20 mouse cellular contexts compared by ENCODE assay signal in genomic region chr6:128455835-128456605, GRCm38 (mm10). TPM values are rescaled to one million over a fixed set of nuclear protein-coding genes. Genes with fewer than 3 reads are reported as not detected.
DNase-seq lines count a peak whose midpoint lies in the region; ATAC-seq lines count a peak whose summit lies in the region.
"Had no signal": no experiment of that assay in that cellular context is flagged by ENCODE, and none has a peak within 500 bp of the region (broad histone marks: within the 10 kb centered on the region; RNA-seq: fewer than 3 reads in every experiment).

No protein-coding gene starts in this region.

- ATAC-seq in midbrain, embryonic 11.5 days (ENCODE audit: low FRiP score) = no peak
- no peak for ATAC-seq in midbrain, embryonic 16.5 days
- ATAC-seq: activated CD4-positive, CD25-positive, alpha-beta regulatory T cell, adult 4 months; hindbrain, embryonic 16.5 days; intestine, postnatal 0 days; liver, postnatal 0 days; Patski had no signal

- no peaks in the 10 kb centered on the region for H3K9me3 ChIP-seq in midbrain, embryonic 11.5 days (ENCODE audit: control insufficient read depth, low read length)
- no peaks in the 10 kb centered on the region for H3K9me3 ChIP-seq in midbrain, embryonic 16.5 days (replicated peaks; ENCODE audit: control insufficient read depth, low read length, poor library complexity, severe bottlenecking)
- H3K9me3 ChIP-seq: embryonic facial prominence, embryonic 13.5 days; limb, embryonic 15.5 days; midbrain, embryonic 12.5 days had no signal

- no peak overlapping the region for H3K4me2 ChIP-seq in midbrain, embryonic 11.5 days
- no peak overlapping the region for H3K4me2 ChIP-seq in midbrain, embryonic 16.5 days (ENCODE audit: low read length)
- H3K4me2 ChIP-seq: embryonic facial prominence, embryonic 13.5 days; heart, embryonic 11.5 days; limb, embryonic 15.5 days; midbrain, embryonic 12.5 days had no signal

- H3K36me3 ChIP-seq in midbrain, embryonic 11.5 days (ENCODE audit: control insufficient read depth, insufficient read depth, low read length) = no peaks in the 10 kb centered on the region
- H3K36me3 ChIP-seq in midbrain, embryonic 16.5 days (ENCODE audit: control insufficient read depth, insufficient read depth, low read length) = no peaks in the 10 kb centered on the region
- H3K36me3 ChIP-seq: embryonic facial prominence, embryonic 13.5 days; limb, embryonic 15.5 days; midbrain, embryonic 12.5 days had no signal

- no peaks in the 10 kb centered on the region for H3K4me1 ChIP-seq in midbrain, embryonic 11.5 days (ENCODE audit: control insufficient read depth, insufficient read depth, low read length)
- H3K4me1 ChIP-seq in midbrain, embryonic 16.5 days (ENCODE audit: control insufficient read depth, insufficient read depth, low read length) = no peaks in the 10 kb centered on the region
- H3K4me1 ChIP-seq: embryonic facial prominence, embryonic 13.5 days; limb, embryonic 15.5 days; midbrain, embryonic 12.5 days had no signal

- 86% methylated on average over 12 of the region's 12 CpGs for WGBS in midbrain, embryonic 11.5 days
- 85% methylated on average over 12 of the region's 12 CpGs for WGBS in midbrain, embryonic 16.5 days

- no peak overlapping the region for H3K27ac ChIP-seq in midbrain, embryonic 11.5 days (ENCODE audit: low read depth, low read length)
- H3K27ac ChIP-seq in midbrain, embryonic 16.5 days (ENCODE audit: low read length) = no peak overlapping the region
- H3K27ac ChIP-seq: embryonic facial prominence, embryonic 13.5 days; limb, embryonic 15.5 days; macrophage; midbrain, embryonic 12.5 days had no signal

- H3K9ac ChIP-seq in midbrain, embryonic 11.5 days (ENCODE audit: low read length) = no peak overlapping the region
- no peak overlapping the region for H3K9ac ChIP-seq in midbrain, embryonic 16.5 days (ENCODE audit: low read depth, low read length)
- H3K9ac ChIP-seq: embryonic facial prominence, embryonic 13.5 days; limb, embryonic 15.5 days; liver, postnatal 0 days; midbrain, embryonic 12.5 days had no signal

- DNase-seq in layer of hippocampus, adult 11-12 months (ENCODE audit: low spot score) = peak; percentile 41
- no peak for DNase-seq in layer of hippocampus, adult 9-10 months (ENCODE audit: low spot score)
- peak; percentile 69 for DNase-seq in midbrain, embryonic 11.5 days (ENCODE audit: low spot score, missing footprints)
- DNase-seq in adrenal gland, postnatal 36 days = peak; percentile 35 to 59
- peak; percentile 32 for DNase-seq in right cerebral cortex, postnatal 25 days
- no peak for DNase-seq in heart, adult 8-10 months (ENCODE audit: low spot score)
- DNase-seq: cerebellum, adult 8-10 months; gastrocnemius, postnatal 36 days; kidney, postnatal 14 days; liver, postnatal 0 days had no signal

- no peaks in the 10 kb centered on the region for H3K27me3 ChIP-seq in midbrain, embryonic 11.5 days (ENCODE audit: control insufficient read depth, insufficient read depth, low read length)
- H3K27me3 ChIP-seq in midbrain, embryonic 16.5 days (ENCODE audit: control insufficient read depth, insufficient read depth, low read depth, low read length) = no peaks in the 10 kb centered on the region
- H3K27me3 ChIP-seq: embryonic facial prominence, embryonic 13.5 days; limb, embryonic 15.5 days; midbrain, embryonic 12.5 days; Patski had no signal

- no peak overlapping the region for H3K4me3 ChIP-seq in midbrain, embryonic 11.5 days (ENCODE audit: low read depth, low read length)
- no peak overlapping the region for H3K4me3 ChIP-seq in midbrain, embryonic 16.5 days (ENCODE audit: low read depth, low read length)
- H3K4me3 ChIP-seq: embryonic facial prominence, embryonic 13.5 days; limb, embryonic 15.5 days; midbrain, embryonic 12.5 days had no signal

RNA-seq across cellular contexts. Expression of gene Fkbp4, which starts 17.5 kb away (rescaled TPM):
- 559 and 584 TPM in 2 replicates for polyA plus RNA-seq in midbrain, embryonic 11.5 days (2014; fragmentation: Nextera tagmentation; extraction: Ambion mirVana)
- polyA plus RNA-seq in midbrain, embryonic 16.5 days (2015; fragmentation: Nextera tagmentation; extraction: Ambion mirVana) = 357 and 394 TPM in 2 replicates
- total RNA-seq in adrenal gland, postnatal 36 days (2021) = 100 to 1,000 TPM; 222 to 269 TPM
- total RNA-seq in heart, adult 8-10 months (2022) = 100 to 1,000 TPM; 337 to 380 (median 365) TPM

RNA-seq across cellular contexts. Expression of gene Itfg2, which starts 31.3 kb away (rescaled TPM):
- 26.3 and 27.2 TPM in 2 replicates for polyA plus RNA-seq in midbrain, embryonic 11.5 days (2014; fragmentation: Nextera tagmentation; extraction: Ambion mirVana)
- 46.4 and 48.8 TPM in 2 replicates for polyA plus RNA-seq in midbrain, embryonic 16.5 days (2015; fragmentation: Nextera tagmentation; extraction: Ambion mirVana)
- total RNA-seq in adrenal gland, postnatal 36 days (2021) = 10 to 100 TPM; 23.8 to 28.6 TPM
- 10 to 100 TPM; 16.0 to 20.0 (median 16.9) TPM for total RNA-seq in heart, adult 8-10 months (2022)

RNA-seq across cellular contexts. Expression of gene Nrip2, which starts 56.9 kb away (rescaled TPM):
- polyA plus RNA-seq in midbrain, embryonic 11.5 days (2014; fragmentation: Nextera tagmentation; extraction: Ambion mirVana) = 2.2 and 2.7 TPM in 2 replicates
- polyA plus RNA-seq in midbrain, embryonic 16.5 days (2015; fragmentation: Nextera tagmentation; extraction: Ambion mirVana) = 10.7 and 13.6 TPM in 2 replicates
- total RNA-seq in adrenal gland, postnatal 36 days (2021) = 1 to 10 TPM; 1.1 to 2.4 TPM
- 1 to 10 TPM; 1.1 to 1.8 (median 1.3) TPM for total RNA-seq in heart, adult 8-10 months (2022)
- polyA plus RNA-seq: macrophage had no signal

Comparison
In these comparisons a context has a peak if more than half of its experiments do, and no peak if none do; other contexts are left out.
1. DNase-seq: peak in layer of hippocampus, adult 11-12 months (single experiment), midbrain, embryonic 11.5 days (single experiment), adrenal gland, postnatal 36 days (2 of 2) and right cerebral cortex, postnatal 25 days (single experiment); none in layer of hippocampus, adult 9-10 months (single experiment) and heart, adult 8-10 months (single experiment).